In genomic region chr4:124943022-124943421, GRCm38 (mm10) we compare ENCODE assay signal across 9 mouse cellular contexts. TPM values are rescaled to one million over a fixed set of nuclear protein-coding genes. Genes with fewer than 3 reads are reported as not detected.
A peak's percentile ranks its signal among the peaks of the same experiment; 100 is the strongest.
DNase-seq lines count a peak whose midpoint lies in the region; ATAC-seq and TF ChIP-seq lines count a peak whose summit lies in the region.
"Had no signal": no experiment of that assay in that cellular context is flagged by ENCODE, and none has a peak within 500 bp of the region (broad histone marks: within the 10 kb centered on the region; RNA-seq: fewer than 3 reads in every experiment).

No protein-coding gene starts in this region.

- peak; percentile 96 for TF ChIP-seq CTCF in small intestine, adult 2 months (IDR thresholded peaks at IDR 0.05; ENCODE audit: extremely low read depth, insufficient read length, insufficient replicate concordance, low read depth, low read length)

- intact Hi-C loops in heart, postnatal 36 days (cut with DNase I): loop anchor here (1.0 kb wide), 2 partner anchors 116 to 156 kb away; no protein-coding TSS in a partner anchor

- H3K36me3 ChIP-seq in forebrain, embryonic 11.5 days (ENCODE audit: control insufficient read depth, insufficient read depth, low read length): no peaks in the 10 kb centered on the region; the same call in 1 of the 2 replicates
- H3K36me3 ChIP-seq in forebrain, embryonic 15.5 days: peaks cover 19% of the 10 kb centered on the region
- H3K36me3 ChIP-seq in small intestine, adult 2 months (ENCODE audit: control insufficient read depth, insufficient read depth, low read length): peaks cover 13% of the 10 kb centered on the region; the same call in 1 of the 2 replicates

- H3K4me3 ChIP-seq in forebrain, embryonic 11.5 days (ENCODE audit: low read depth, low read length): no peak overlapping the region
- no peak overlapping the region for H3K4me3 ChIP-seq in forebrain, embryonic 15.5 days
- no peak overlapping the region for H3K4me3 ChIP-seq in small intestine, adult 2 months (ENCODE audit: low read depth, low read length)
- H3K4me3 ChIP-seq: neural tube, embryonic 12.5 days had no signal

- no peak overlapping the region for H3K4me2 ChIP-seq in forebrain, embryonic 11.5 days (ENCODE audit: low read depth, low read length, severe bottlenecking)
- H3K4me2 ChIP-seq in forebrain, embryonic 15.5 days (replicated peaks): no peak overlapping the region
- H3K4me2 ChIP-seq: neural tube, embryonic 12.5 days had no signal

- no peak for TF ChIP-seq POLR2A in small intestine, adult 2 months (IDR thresholded peaks at IDR 0.05; ENCODE audit: low read depth, low read length)

- H3K9ac ChIP-seq in forebrain, embryonic 11.5 days (ENCODE audit: low read length): no peak overlapping the region
- H3K9ac ChIP-seq in forebrain, embryonic 15.5 days (replicated peaks): no peak overlapping the region
- H3K9ac ChIP-seq: neural tube, embryonic 12.5 days had no signal

- no peaks in the 10 kb centered on the region for H3K9me3 ChIP-seq in forebrain, embryonic 11.5 days (ENCODE audit: control insufficient read depth, low read length)
- no peaks in the 10 kb centered on the region for H3K9me3 ChIP-seq in forebrain, embryonic 15.5 days
- H3K9me3 ChIP-seq: neural tube, embryonic 12.5 days had no signal

- no peak overlapping the region for H3K27ac ChIP-seq in forebrain, embryonic 11.5 days (ENCODE audit: low read depth, low read length)
- H3K27ac ChIP-seq in forebrain, embryonic 15.5 days (replicated peaks): no peak overlapping the region
- no peak overlapping the region for H3K27ac ChIP-seq in small intestine, adult 2 months (ENCODE audit: insufficient read depth, low read depth, low read length)
- H3K27ac ChIP-seq: neural tube, embryonic 12.5 days had no signal

- 6% methylated on average over 4 of the region's 4 CpGs for WGBS in forebrain, embryonic 11.5 days
- 8% methylated on average over 4 of the region's 4 CpGs for WGBS in forebrain, embryonic 15.5 days
- WGBS in small intestine, adult 2 months: 2% methylated on average over 4 of the region's 4 CpGs

- H3K4me1 ChIP-seq in forebrain, embryonic 11.5 days (replicated peaks; ENCODE audit: control insufficient read depth, insufficient read depth, low read length): no peaks in the 10 kb centered on the region
- peaks cover 4% of the 10 kb centered on the region for H3K4me1 ChIP-seq in forebrain, embryonic 15.5 days
- peaks cover 3% of the 10 kb centered on the region; the same call in 1 of the 2 replicates for H3K4me1 ChIP-seq in small intestine, adult 2 months (ENCODE audit: control insufficient read depth, insufficient read depth, insufficient read length, low read length)

- peak; percentile 91 for DNase-seq in forebrain, embryonic 11.5 days (ENCODE audit: low spot score)
- peak; percentile 90 for DNase-seq in adrenal gland, postnatal 10 days
- peak; percentile 82 for DNase-seq in embryo, embryonic 9.5 days (ENCODE audit: extremely low spot score)
- DNase-seq in heart, postnatal 36 days: peak; percentile 78 to 87
- peak; percentile 91 for DNase-seq in layer of hippocampus, postnatal 10 days (ENCODE audit: low spot score in 2 of 2)
- DNase-seq in lung, postnatal 36 days: peak; percentile 88

- H3K27me3 ChIP-seq in forebrain, embryonic 11.5 days (ENCODE audit: control insufficient read depth, insufficient read depth, low read length): no peaks in the 10 kb centered on the region
- H3K27me3 ChIP-seq in forebrain, embryonic 15.5 days: no peaks in the 10 kb centered on the region
- H3K27me3 ChIP-seq in small intestine, adult 2 months (ENCODE audit: control insufficient read depth, insufficient read depth, low read length): no peaks in the 10 kb centered on the region
- H3K27me3 ChIP-seq: neural tube, embryonic 12.5 days had no signal

- no peak for ATAC-seq in forebrain, embryonic 11.5 days (replicated peaks; ENCODE audit: low FRiP score)
- ATAC-seq in forebrain, embryonic 15.5 days (replicated peaks): no peak

RNA-seq across cellular contexts. Expression of gene Cdca8, which starts 3.9 kb away (rescaled TPM):
- polyA plus RNA-seq in forebrain, embryonic 11.5 days (2014; fragmentation: Nextera tagmentation; extraction: Ambion mirVana): 284 and 293 TPM in 2 replicates
- polyA plus RNA-seq in forebrain, embryonic 15.5 days (2015; fragmentation: Nextera tagmentation; extraction: Ambion mirVana): 81.4 and 87.0 TPM in 2 replicates
- total RNA-seq in adrenal gland, postnatal 10 days (2021): 10 to 100 TPM; 18.6 to 19.2 TPM
- total RNA-seq in heart, postnatal 36 days (2021): 1 to 10 TPM; 1.5 TPM
- 1 to 10 TPM; 5.4 to 6.2 TPM for total RNA-seq in layer of hippocampus, postnatal 10 days (2021)
- 8.4 and 18.7 TPM in 2 replicates for polyA plus RNA-seq in small intestine, adult 2 months (2012; rRNA removed)

RNA-seq across cellular contexts. Expression of gene 9930104L06Rik, which starts 6.2 kb away (rescaled TPM):
- polyA plus RNA-seq in forebrain, embryonic 11.5 days (2014; fragmentation: Nextera tagmentation; extraction: Ambion mirVana): 5.9 and 6.1 TPM in 2 replicates
- polyA plus RNA-seq in forebrain, embryonic 15.5 days (2015; fragmentation: Nextera tagmentation; extraction: Ambion mirVana): 16.2 and 20.0 TPM in 2 replicates
- 10 to 100 TPM in 1 of 2 experiments, 1 to 10 TPM in 1; 9.6 to 11.1 TPM for total RNA-seq in adrenal gland, postnatal 10 days (2021)
- total RNA-seq in heart, postnatal 36 days (2021): 1 to 10 TPM; 6.6 to 9.1 TPM
- total RNA-seq in layer of hippocampus, postnatal 10 days (2021): 10 to 100 TPM; 19.0 to 21.8 TPM
- 5.2 and 7.1 TPM in 2 replicates for polyA plus RNA-seq in small intestine, adult 2 months (2012; rRNA removed)

RNA-seq across cellular contexts. Expression of gene Rspo1, which starts 43.2 kb away (rescaled TPM):
- 56.2 and 64.8 TPM in 2 replicates for polyA plus RNA-seq in forebrain, embryonic 11.5 days (2014; fragmentation: Nextera tagmentation; extraction: Ambion mirVana)
- polyA plus RNA-seq in forebrain, embryonic 15.5 days (2015; fragmentation: Nextera tagmentation; extraction: Ambion mirVana): 2.7 and 4.5 TPM in 2 replicates
- total RNA-seq in adrenal gland, postnatal 10 days (2021): 1 to 10 TPM; 5.2 to 6.0 TPM
- total RNA-seq in heart, postnatal 36 days (2021): 1 to 10 TPM; 3.1 to 6.7 TPM
- 10 to 100 TPM; 13.7 to 16.4 TPM for total RNA-seq in layer of hippocampus, postnatal 10 days (2021)
- polyA plus RNA-seq in small intestine, adult 2 months (2012; rRNA removed): 0.60 and 1.6 TPM in 2 replicates
